ENCODE assay signal across 9 mouse cellular contexts in genomic region chr15:83025041-83025760, GRCm38 (mm10). TPM values are rescaled to one million over a fixed set of nuclear protein-coding genes. Genes with fewer than 3 reads are reported as not detected.
DNase-seq lines count a peak whose midpoint lies in the region; ATAC-seq and TF ChIP-seq lines count a peak whose summit lies in the region.
"Had no signal": no experiment of that assay in that cellular context is flagged by ENCODE, and none has a peak within 500 bp of the region (broad histone marks: within the 10 kb centered on the region; RNA-seq: fewer than 3 reads in every experiment).

No protein-coding gene starts in this region.

- 0 out of 2 replicates have a peak overlapping the region, but pooled peaks have one; percentile 6 for H3K4me2 ChIP-seq in liver, postnatal 0 days (ENCODE audit: low read depth, low read length)
- H3K4me2 ChIP-seq in heart, embryonic 14.5 days (ENCODE audit: low read length) = peak overlapping the region; percentile 47
- H3K4me2 ChIP-seq in stomach, embryonic 14.5 days (replicated peaks; ENCODE audit: low read depth, low read length) = peak overlapping the region; percentile 29; the same call in 1 of the 2 replicates

- H3K9ac ChIP-seq in liver, postnatal 0 days (replicated peaks) = 0 out of 2 replicates have a peak overlapping the region, but pooled peaks have one; percentile 4
- no peak overlapping the region for H3K9ac ChIP-seq in heart, embryonic 14.5 days (ENCODE audit: low read length)
- no peak overlapping the region for H3K9ac ChIP-seq in stomach, embryonic 14.5 days (replicated peaks; ENCODE audit: low read depth, low read length)

- H3K4me3 ChIP-seq in liver, postnatal 0 days (ENCODE audit: low read depth, low read length) = no peak overlapping the region
- H3K4me3 ChIP-seq in heart, embryonic 14.5 days (ENCODE audit: control insufficient read depth in 1 of 2, insufficient read depth in 1 of 2, low read depth in 1 of 2, low read length in 2 of 2) = no peak overlapping the region
- no peak overlapping the region for H3K4me3 ChIP-seq in stomach, embryonic 14.5 days (ENCODE audit: low read depth, low read length)
- no peak overlapping the region for H3K4me3 ChIP-seq in thymus, adult 2 months (ENCODE audit: control insufficient read depth, insufficient read depth, low read length)
- H3K4me3 ChIP-seq: erythroblast, embryonic 14.5 days had no signal

- peaks cover 17% of the 10 kb centered on the region for H3K4me1 ChIP-seq in liver, postnatal 0 days (ENCODE audit: insufficient read depth)
- H3K4me1 ChIP-seq in heart, embryonic 14.5 days (ENCODE audit: control insufficient read depth in 2 of 2, insufficient read depth in 2 of 2, low read length in 2 of 2) = peaks cover 19 to 31% of the 10 kb centered on the region in 2 experiments
- H3K4me1 ChIP-seq in stomach, embryonic 14.5 days (ENCODE audit: control insufficient read depth, insufficient read depth, low read length) = peaks cover 26% of the 10 kb centered on the region
- H3K4me1 ChIP-seq in thymus, adult 2 months (replicated peaks; ENCODE audit: control insufficient read depth, insufficient read depth, low read length) = peaks cover 11% of the 10 kb centered on the region

- WGBS in liver, postnatal 0 days (ENCODE audit: insufficient replicate concordance) = 65% methylated on average over 25 of the region's 25 CpGs
- WGBS in heart, embryonic 14.5 days = 15% methylated on average over 25 of the region's 25 CpGs
- WGBS in stomach, embryonic 14.5 days = 15% methylated on average over 25 of the region's 25 CpGs
- 87% methylated on average over 25 of the region's 25 CpGs for WGBS in thymus, adult 2 months

- no peaks in the 10 kb centered on the region for H3K27me3 ChIP-seq in liver, postnatal 0 days (ENCODE audit: insufficient read depth, low read length)
- H3K27me3 ChIP-seq in heart, embryonic 14.5 days (ENCODE audit: control insufficient read depth, insufficient read depth, low read length) = 0 out of 2 replicates have a peak, but pooled peaks cover 4% of the 10 kb centered on the region
- H3K27me3 ChIP-seq in stomach, embryonic 14.5 days (ENCODE audit: control insufficient read depth, insufficient read depth, low read length) = no peaks in the 10 kb centered on the region
- no peaks in the 10 kb centered on the region for H3K27me3 ChIP-seq in thymus, adult 2 months (ENCODE audit: control insufficient read depth, insufficient read depth, low read length)

- TF ChIP-seq EP300 in liver, postnatal 0 days (IDR thresholded peaks at IDR 0.05; ENCODE audit: low read depth) = no peak

- ATAC-seq in liver, postnatal 0 days = 0 out of 2 replicates have a peak, but pooled peaks have one; percentile 24
- no peak for ATAC-seq in heart, embryonic 14.5 days (ENCODE audit: insufficient number of reproducible peaks, insufficient read depth, low FRiP score, low read depth)
- ATAC-seq in stomach, embryonic 14.5 days (ENCODE audit: insufficient number of reproducible peaks, insufficient read depth, low FRiP score, low read depth) = no peak
- no peak for ATAC-seq in erythroblast, adult 5-6 weeks (replicated peaks; ENCODE audit: low FRiP score, poor library complexity, severe bottlenecking)

- DNase-seq in liver, postnatal 0 days = no peak
- DNase-seq in liver = no peak
- DNase-seq in kidney, postnatal 14 days = peak; percentile 50
- no peak for DNase-seq in thymus, postnatal 10 days (ENCODE audit: low spot score in 2 of 2)
- DNase-seq in thymus, adult 2 months = no peak

- TF ChIP-seq POLR2A in thymus, adult 2 months (IDR thresholded peaks at IDR 0.05; ENCODE audit: control insufficient read depth, extremely low read depth, insufficient read depth, low read length, poor library complexity) = no peak

- no peak for TF ChIP-seq CTCF in liver, postnatal 0 days (IDR thresholded peaks at IDR 0.05; ENCODE audit: low read depth)
- TF ChIP-seq CTCF in thymus, adult 2 months (IDR thresholded peaks at IDR 0.05; ENCODE audit: borderline replicate concordance, control insufficient read depth, extremely low read depth, insufficient read depth, low read length, poor library complexity) = no peak

- H3K27ac ChIP-seq in liver, postnatal 0 days (ENCODE audit: low read depth) = no peak overlapping the region
- no peak overlapping the region for H3K27ac ChIP-seq in heart, embryonic 14.5 days (replicated peaks in 1 of 2; ENCODE audit: control insufficient read depth in 1 of 2, insufficient read depth in 1 of 2, low read depth in 2 of 2, low read length in 2 of 2)
- peak overlapping the region; percentile 11; the same call in 1 of the 2 replicates for H3K27ac ChIP-seq in stomach, embryonic 14.5 days (ENCODE audit: low read length)
- no peak overlapping the region for H3K27ac ChIP-seq in thymus, adult 2 months (ENCODE audit: control insufficient read depth, insufficient read depth, low read length)

- no peaks in the 10 kb centered on the region for H3K9me3 ChIP-seq in liver, postnatal 0 days (ENCODE audit: low read length)
- no peaks in the 10 kb centered on the region for H3K9me3 ChIP-seq in heart, embryonic 14.5 days (ENCODE audit: control insufficient read depth, low read length)
- H3K9me3 ChIP-seq in stomach, embryonic 14.5 days (ENCODE audit: control insufficient read depth, low read depth, low read length) = no peaks in the 10 kb centered on the region

- 0 out of 2 replicates have a peak, but pooled peaks cover 3% of the 10 kb centered on the region for H3K36me3 ChIP-seq in liver, postnatal 0 days (replicated peaks; ENCODE audit: insufficient read depth, low read length)
- H3K36me3 ChIP-seq in heart, embryonic 14.5 days (ENCODE audit: control insufficient read depth, insufficient read depth, low read length) = no peaks in the 10 kb centered on the region
- H3K36me3 ChIP-seq in stomach, embryonic 14.5 days (ENCODE audit: control insufficient read depth, insufficient read depth, low read length) = no peaks in the 10 kb centered on the region
- H3K36me3 ChIP-seq in thymus, adult 2 months (ENCODE audit: control insufficient read depth, insufficient read depth, low read length) = no peaks in the 10 kb centered on the region

RNA-seq across cellular contexts. Expression of gene Nfam1, which starts 7.9 kb away (rescaled TPM):
- 9.4 and 10.4 TPM in 2 replicates for polyA plus RNA-seq in liver, postnatal 0 days (2015; fragmentation: Nextera tagmentation; extraction: Ambion mirVana)
- 1.9 and 2.6 TPM in 2 replicates for polyA plus RNA-seq in heart, embryonic 14.5 days (2014; fragmentation: Nextera tagmentation; extraction: Ambion mirVana)
- polyA plus RNA-seq in stomach, embryonic 14.5 days (2014; fragmentation: Nextera tagmentation; extraction: Ambion mirVana) = 2.5 and 2.8 TPM in 2 replicates
- 26.3 and 27.6 TPM in 2 replicates for total RNA-seq in erythroblast, adult 5-6 weeks (2015; ENCODE audit: low replicate concordance)
- total RNA-seq in erythroblast, adult 5-6 weeks (2017; ENCODE audit: low replicate concordance) = 18.4 and 30.1 TPM in 2 replicates
- 8.1 and 9.8 TPM in 2 replicates for polyA plus RNA-seq in thymus, adult 2 months (2012; rRNA removed)

RNA-seq across cellular contexts. Expression of gene Tcf20, which starts 37.5 kb away (rescaled TPM):
- polyA plus RNA-seq in liver, postnatal 0 days (2015; fragmentation: Nextera tagmentation; extraction: Ambion mirVana) = 1.6 and 1.8 TPM in 2 replicates
- 6.7 and 7.2 TPM in 2 replicates for polyA plus RNA-seq in heart, embryonic 14.5 days (2014; fragmentation: Nextera tagmentation; extraction: Ambion mirVana)
- 15.0 and 15.5 TPM in 2 replicates for polyA plus RNA-seq in stomach, embryonic 14.5 days (2014; fragmentation: Nextera tagmentation; extraction: Ambion mirVana)
- total RNA-seq in erythroblast, adult 5-6 weeks (2015; ENCODE audit: low replicate concordance) = 20.5 and 22.1 TPM in 2 replicates
- total RNA-seq in erythroblast, adult 5-6 weeks (2017; ENCODE audit: low replicate concordance) = 37.1 and 43.8 TPM in 2 replicates
- polyA plus RNA-seq in thymus, adult 2 months (2012; rRNA removed) = 48.7 and 69.3 TPM in 2 replicates
